Mouse (Mus musculus) heart, embryonic 14.5 days (tissue): ENCODE measurements around the gene Tmtc2. TPM values are rescaled to one million over a fixed set of nuclear protein-coding genes. Genes with fewer than 3 reads are reported as not detected.

Experiments
- ATAC-seq: fragments of 200-750 bp; cut with Nextera tagmentation; 2 replicates; pipeline ENCODE4 v1.8.0; 2017; ENCODE audit warnings: low read depth, moderate TSS enrichment; ENCODE audit not compliant: insufficient number of reproducible peaks, insufficient read depth, low FRiP score
- H3K27ac ChIP-seq, 2 experiments: fragments of 200-500 bp in 1 of 2; fragments of 300-500 bp in 1 of 2; sonication (generic) in 1 of 2; replicated peaks in 1 of 2; 2 replicates each; pipeline ENCODE4 v1.5.1; 2012 to 2014; ENCODE audit warnings: low read depth in 2 of 2, low read length in 2 of 2, control low read depth in 1 of 2, mild to moderate bottlenecking in 1 of 2, mixed read lengths in 1 of 2; ENCODE audit not compliant: control insufficient read depth in 1 of 2, insufficient read depth in 1 of 2
- H3K27me3 ChIP-seq: fragments of 300-500 bp; sonication (generic); 2 replicates; pipeline ENCODE4 v1.6.1; 2014; ENCODE audit warnings: mild to moderate bottlenecking, low read length, control low read depth; ENCODE audit not compliant: control insufficient read depth, insufficient read depth
- H3K36me3 ChIP-seq: fragments of 300-500 bp; sonication (generic); 2 replicates; pipeline ENCODE4 v1.6.1; 2014; ENCODE audit warnings: mild to moderate bottlenecking, control low read depth, low read length, mixed read lengths; ENCODE audit not compliant: control insufficient read depth, insufficient read depth
- H3K4me1 ChIP-seq, 2 experiments: fragments of 200-500 bp in 1 of 2; fragments of 300-500 bp in 1 of 2; sonication (generic) in 1 of 2; 2 replicates each; pipeline ENCODE4 v1.6.1; 2012 to 2014; ENCODE audit warnings: low read length in 2 of 2, control low read depth in 1 of 2, mixed read lengths in 1 of 2; ENCODE audit not compliant: control insufficient read depth in 2 of 2, insufficient read depth in 2 of 2
- H3K4me2 ChIP-seq: fragments of 300-500 bp; sonication (generic); 2 replicates; pipeline ENCODE4 v1.6.1; 2014; ENCODE audit warnings: mild to moderate bottlenecking, low read length
- H3K4me3 ChIP-seq, 2 experiments: fragments of 200-500 bp in 1 of 2; fragments of 300-500 bp in 1 of 2; sonication (generic) in 1 of 2; 2 replicates each; pipeline ENCODE4 v1.5.1; 2012 to 2014; ENCODE audit warnings: low read length in 2 of 2, mild to moderate bottlenecking in 2 of 2, control low read depth in 1 of 2, low read depth in 1 of 2, moderate library complexity in 1 of 2; ENCODE audit not compliant: control insufficient read depth in 1 of 2, insufficient read depth in 1 of 2
- H3K9ac ChIP-seq: fragments of 300-500 bp; sonication (generic); 2 replicates; pipeline ENCODE4 v1.6.1; 2014; ENCODE audit warnings: mild to moderate bottlenecking, low read length
- H3K9me3 ChIP-seq: fragments of 300-500 bp; sonication (generic); 2 replicates; pipeline ENCODE4 v1.6.1; 2016; ENCODE audit warnings: low read length, control low read depth; ENCODE audit not compliant: control insufficient read depth
- WGBS: fragments of 180-500 bp; shearing (Covaris S2); extraction: QIAGEN DNeasy Blood & Tissue Kit; methylation state at CpG from one replicate; pipeline ENCODE4 v1.1.7; 2014; 5-methylcytosine and 5-hydroxymethylcytosine counted together
- polyA plus RNA-seq: library from polyadenylated mRNA; unstranded; fragments of >200 nt; fragmentation: Nextera tagmentation; extraction: Ambion mirVana; gene quantifications from 2 replicates; pipeline ENCODE4 v1.2.1, GENCODE M21; 2014

Tmtc2 gene
- polyA plus RNA-seq, 1 experiment from 2014 or later: 3.3 TPM

GRCm38 (mm10) chr10:105509146-105509895 lies 64.9 kb downstream of the Tmtc2 start:
- H3K4me3 ChIP-seq: peak overlapping the region in 1 of 2 experiments; percentile 29; a peak in 2 of 4 replicates
- 0 out of 2 replicates have a peak, but pooled peaks cover 6% of the 10 kb centered on the region for H3K36me3 ChIP-seq
- H3K4me2 ChIP-seq: peak overlapping the region; percentile 53
- H3K4me1 ChIP-seq: peaks cover 8 to 12% of the 10 kb centered on the region in 2 experiments
- 0 out of 2 replicates have a peak overlapping the region, but pooled peaks have one; percentile 25 for H3K9ac ChIP-seq
- WGBS: 39% methylated on average over 7 of the region's 12 CpGs
- ATAC-seq: no peak
- 0 out of 4 replicates have a peak overlapping the region, but pooled peaks of 1 of the 2 experiments have one; percentile 19 for H3K27ac ChIP-seq
- H3K27me3 ChIP-seq: no peaks in the 10 kb centered on the region
- H3K9me3 ChIP-seq: no peaks in the 10 kb centered on the region

GRCm38 (mm10) chr10:105507982-105508786 lies 66.1 kb downstream of the Tmtc2 start:
- Histone ChIP-seq H3K36me3 (0 out of 2 replicates have a peak, but pooled peaks cover 6% of the 10 kb centered on the region), H3K9ac (no peak overlapping the region), H3K4me3 (no peak overlapping the region), H3K27me3 (no peaks in the 10 kb centered on the region), H3K9me3 (no peaks in the 10 kb centered on the region), H3K27ac (no peak overlapping the region), H3K4me2 (no peak overlapping the region), H3K4me1 (peaks cover 8 to 12% of the 10 kb centered on the region in 2 experiments)
- 71% methylated on average over 3 of the region's 3 CpGs for WGBS
- no peak for ATAC-seq

DNA sequence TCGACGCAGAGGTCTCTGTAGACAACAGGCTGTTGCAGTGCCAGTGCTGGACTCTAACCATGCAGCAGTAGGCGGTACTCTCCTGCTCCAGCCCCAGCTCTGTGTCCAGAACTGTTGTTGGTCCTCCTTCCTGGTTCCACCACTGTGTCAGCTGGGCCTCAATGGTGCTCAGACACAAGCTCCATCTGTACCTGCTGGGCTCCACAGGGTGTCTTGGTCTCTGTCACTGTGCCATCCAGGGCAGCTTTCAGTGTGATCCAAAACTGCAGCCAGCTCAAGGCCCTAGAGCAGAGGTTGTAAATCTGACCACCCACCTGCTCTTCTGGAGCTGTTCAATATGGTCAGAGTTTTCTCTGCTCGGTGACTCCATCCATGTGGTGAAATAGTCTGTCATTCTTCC lies 68.2 kb downstream of the Tmtc2 start:
- 79% methylated on average over 4 of the region's 4 CpGs for whole genome bisulfite sequencing
- H3K9me3 ChIP-seq: no peaks in the 10 kb centered on the region
- H3K4me1 ChIP-seq: peaks cover 8 to 12% of the 10 kb centered on the region in 2 experiments
- no peak overlapping the region for H3K4me2 ChIP-seq
- ATAC-seq: no peak
- no peak overlapping the region for H3K9ac ChIP-seq
- no peaks in the 10 kb centered on the region for H3K27me3 ChIP-seq
- 0 out of 2 replicates have a peak, but pooled peaks cover 6% of the 10 kb centered on the region for H3K36me3 ChIP-seq
- H3K27ac ChIP-seq: no peak overlapping the region
- no peak overlapping the region for H3K4me3 ChIP-seq

DNA sequence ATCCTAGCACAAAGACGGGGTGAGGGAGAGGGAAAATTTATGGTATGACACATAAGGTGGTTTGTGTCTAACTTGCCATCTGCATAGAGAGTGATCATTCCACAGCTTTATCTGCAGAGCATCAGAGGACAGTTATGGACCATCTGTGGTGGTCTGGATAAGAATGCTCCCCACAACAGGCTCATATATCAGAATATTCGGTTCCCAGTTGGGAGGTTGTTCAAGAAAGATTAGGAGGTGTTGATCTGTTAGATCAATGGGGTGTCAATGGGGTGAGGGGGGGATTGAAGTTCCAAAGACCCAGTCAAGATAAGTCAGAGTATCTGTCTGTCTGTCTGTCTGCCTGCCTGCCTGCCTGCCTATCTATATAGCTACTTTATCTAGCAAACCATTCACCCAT lies 69.8 kb downstream of the Tmtc2 start:
- no peak for ATAC-seq
- Histone ChIP-seq H3K4me1 (peaks cover 4 to 14% of the 10 kb centered on the region in 2 experiments; a peak in 3 of 4 replicates), H3K36me3 (0 out of 2 replicates have a peak, but pooled peaks cover 6% of the 10 kb centered on the region), H3K9me3 (no peaks in the 10 kb centered on the region), H3K27ac (no peak overlapping the region), H3K4me2 (no peak overlapping the region), H3K4me3 (no peak overlapping the region), H3K27me3 (no peaks in the 10 kb centered on the region), H3K9ac (no peak overlapping the region)
- WGBS: 51% methylated on average over 2 of the region's 2 CpGs

DNA sequence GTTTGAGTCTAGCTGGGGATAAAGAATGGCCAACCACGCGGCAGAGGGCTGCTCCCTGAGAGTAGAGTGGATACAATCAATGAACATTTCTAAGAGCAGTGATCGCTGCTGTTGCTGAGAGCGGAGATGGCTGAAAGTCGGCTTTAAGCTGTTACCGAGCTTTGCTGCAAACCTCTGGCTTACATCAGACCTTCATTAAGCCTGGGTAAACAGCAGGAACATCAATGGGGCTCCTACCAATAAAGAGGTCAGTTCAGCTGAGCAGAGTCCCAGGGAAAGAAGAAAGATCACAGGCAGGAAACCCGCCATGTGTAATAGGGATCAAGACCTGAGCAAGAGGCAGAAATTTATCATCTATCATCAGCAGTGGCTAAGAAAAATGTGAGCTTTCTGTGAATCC lies 72.5 kb downstream of the Tmtc2 start:
- Histone ChIP-seq H3K27me3 (no peaks in the 10 kb centered on the region), H3K4me3 (no peak overlapping the region), H3K36me3 (0 out of 2 replicates have a peak, but pooled peaks cover 6% of the 10 kb centered on the region), H3K4me2 (no peak overlapping the region), H3K9ac (no peak overlapping the region), H3K27ac (no peak overlapping the region), H3K4me1 (peaks cover 0 to 14% of the 10 kb centered on the region in 2 experiments; a peak in 2 of 4 replicates), H3K9me3 (no peaks in the 10 kb centered on the region)
- ATAC-seq: no peak
- WGBS: 84% methylated on average over 7 of the region's 7 CpGs

DNA sequence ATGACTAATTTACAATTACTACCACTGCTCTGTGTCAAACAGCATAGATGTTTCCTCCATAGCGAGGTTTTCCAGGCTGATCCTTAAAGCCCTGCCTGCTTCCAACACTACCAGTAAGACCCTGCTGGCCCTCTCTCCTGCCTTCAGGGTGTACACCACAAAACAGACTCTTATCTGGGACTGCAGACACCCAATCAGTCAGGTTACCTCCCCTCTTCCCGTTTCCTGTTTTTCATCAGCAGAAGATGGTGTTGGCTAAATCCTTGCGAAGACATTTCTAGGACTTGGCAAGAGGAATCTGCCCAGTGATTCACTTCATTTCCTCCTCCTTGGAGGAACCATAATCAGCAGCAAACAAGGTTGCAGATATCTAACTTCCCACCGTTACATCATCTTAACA lies 73.8 kb downstream of the Tmtc2 start:
- no peak overlapping the region for H3K9ac ChIP-seq
- H3K4me3 ChIP-seq: no peak overlapping the region
- 36% methylated on average over 4 of the region's 4 CpGs for WGBS
- H3K36me3 ChIP-seq: no peaks in the 10 kb centered on the region
- peaks cover 2 to 16% of the 10 kb centered on the region in 2 experiments; a peak in 3 of 4 replicates for H3K4me1 ChIP-seq
- peak; percentile 68; the same call in 1 of the 2 replicates for ATAC-seq
- H3K27ac ChIP-seq: peak overlapping the region in 1 of 2 experiments; percentile 29; a peak in 2 of 4 replicates
- no peak overlapping the region for H3K4me2 ChIP-seq
- no peaks in the 10 kb centered on the region for H3K9me3 ChIP-seq
- no peaks in the 10 kb centered on the region for H3K27me3 ChIP-seq

DNA sequence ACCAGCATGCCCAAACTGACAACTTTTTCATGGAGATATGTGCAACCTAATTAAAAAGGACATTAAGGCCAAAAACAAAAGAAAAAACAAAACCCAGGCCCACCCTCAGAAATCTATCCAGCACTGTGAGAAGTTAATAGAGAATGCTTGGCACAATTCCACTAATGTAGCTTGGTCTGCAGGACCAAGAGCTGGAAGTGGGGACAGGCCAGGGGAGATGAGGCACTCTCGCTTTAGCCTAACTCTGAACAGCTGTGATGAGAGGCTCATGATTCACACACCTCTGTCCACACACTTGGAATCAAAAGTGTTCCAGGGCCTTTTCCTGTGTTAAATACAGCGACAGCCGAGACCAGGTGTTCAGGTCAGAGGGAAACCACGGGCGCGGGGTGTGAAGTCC lies 79.0 kb downstream of the Tmtc2 start:
- no peaks in the 10 kb centered on the region for H3K9me3 ChIP-seq
- 63% methylated on average over 6 of the region's 6 CpGs for WGBS
- no peak overlapping the region for H3K9ac ChIP-seq
- no peak overlapping the region for H3K4me3 ChIP-seq
- peaks cover 5 to 16% of the 10 kb centered on the region in 2 experiments for H3K4me1 ChIP-seq
- H3K27me3 ChIP-seq: no peaks in the 10 kb centered on the region
- ATAC-seq: no peak
- H3K4me2 ChIP-seq: no peak overlapping the region
- no peak overlapping the region for H3K27ac ChIP-seq
- H3K36me3 ChIP-seq: no peaks in the 10 kb centered on the region
